Mouse (Mus musculus) olfactory bulb, adult 2 months (tissue): ENCODE measurements around the gene Fam71b.

ENCODE experiments used
- CTCF ChIP-seq: fragments of 200-500 bp; IDR thresholded peaks from 2 replicates; pipeline ENCODE4 v1.5.1; 2012; ENCODE audit warnings: low read depth, mild to moderate bottlenecking, low read length, moderate library complexity; ENCODE audit not compliant: insufficient read depth
- POLR2A ChIP-seq: fragments of 200-500 bp; IDR thresholded peaks from 2 replicates; pipeline ENCODE4 v1.6.1; 2012; ENCODE audit warnings: mild to moderate bottlenecking, low read depth, low read length, moderate library complexity; ENCODE audit not compliant: insufficient read depth

DNA sequence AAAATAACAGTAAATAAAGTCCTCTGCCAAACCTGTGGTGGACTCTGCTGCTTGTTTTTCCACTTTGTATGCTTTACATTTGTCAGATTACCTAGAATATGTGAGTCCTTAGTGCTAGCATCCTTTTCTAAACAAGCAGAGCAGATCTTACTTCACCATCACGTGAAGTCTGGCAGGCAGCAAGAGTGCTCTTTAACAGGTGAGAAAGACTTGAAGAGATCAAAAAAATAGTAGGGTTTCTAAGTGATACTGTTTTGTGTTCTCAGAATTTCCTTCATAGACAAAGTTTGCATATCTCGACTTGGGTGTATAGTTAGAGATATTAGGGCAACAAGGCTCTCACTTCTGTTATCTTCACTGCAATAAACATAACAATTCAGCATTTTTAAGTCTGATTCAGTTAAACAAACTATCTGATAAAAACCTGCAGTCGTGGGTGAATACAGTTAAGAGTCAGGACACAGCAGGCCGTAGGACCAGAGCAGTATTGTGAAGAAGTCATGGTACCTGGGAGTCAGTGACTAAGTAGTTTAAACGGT, 42.7 kb downstream of the Fam71b start:
- no peak for TF ChIP-seq CTCF
- no peak for TF ChIP-seq POLR2A
